Mouse (Mus musculus) retina, embryonic 14.5 days (tissue): ENCODE measurements at regions not wholly inside any gene's neighbourhood (a gene's known extent, or its start where the extent isn't known, plus 50 kb on each side); places are given as distances from the start of the nearest gene placed in this dataset.

Experiments used
- DNase-seq: peaks from one replicate; pipeline ENCODE4 v3.0.0-alpha.2; 2015; ENCODE audit warnings: low spot score

DNA sequence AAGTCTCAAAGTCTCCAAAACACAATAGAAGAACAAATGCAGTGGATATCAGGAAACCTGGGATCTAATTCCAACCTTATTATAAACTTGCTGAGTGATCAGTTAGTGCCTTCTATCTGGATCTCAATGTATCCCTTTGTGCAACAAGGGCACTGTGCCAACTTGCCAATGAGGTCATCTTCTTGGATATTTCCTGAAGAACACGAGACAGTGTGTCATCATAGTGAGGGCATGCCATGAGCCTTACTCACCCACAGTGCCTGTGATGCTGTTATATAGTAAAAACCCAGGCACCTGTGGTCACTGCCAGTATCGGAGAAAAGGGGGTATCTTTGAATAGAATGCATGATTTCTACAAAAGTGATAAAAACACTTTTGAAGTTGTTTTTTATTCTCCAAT, 60.2 kb upstream of the Cd34 start:
- no peak for DNase-seq

DNA sequence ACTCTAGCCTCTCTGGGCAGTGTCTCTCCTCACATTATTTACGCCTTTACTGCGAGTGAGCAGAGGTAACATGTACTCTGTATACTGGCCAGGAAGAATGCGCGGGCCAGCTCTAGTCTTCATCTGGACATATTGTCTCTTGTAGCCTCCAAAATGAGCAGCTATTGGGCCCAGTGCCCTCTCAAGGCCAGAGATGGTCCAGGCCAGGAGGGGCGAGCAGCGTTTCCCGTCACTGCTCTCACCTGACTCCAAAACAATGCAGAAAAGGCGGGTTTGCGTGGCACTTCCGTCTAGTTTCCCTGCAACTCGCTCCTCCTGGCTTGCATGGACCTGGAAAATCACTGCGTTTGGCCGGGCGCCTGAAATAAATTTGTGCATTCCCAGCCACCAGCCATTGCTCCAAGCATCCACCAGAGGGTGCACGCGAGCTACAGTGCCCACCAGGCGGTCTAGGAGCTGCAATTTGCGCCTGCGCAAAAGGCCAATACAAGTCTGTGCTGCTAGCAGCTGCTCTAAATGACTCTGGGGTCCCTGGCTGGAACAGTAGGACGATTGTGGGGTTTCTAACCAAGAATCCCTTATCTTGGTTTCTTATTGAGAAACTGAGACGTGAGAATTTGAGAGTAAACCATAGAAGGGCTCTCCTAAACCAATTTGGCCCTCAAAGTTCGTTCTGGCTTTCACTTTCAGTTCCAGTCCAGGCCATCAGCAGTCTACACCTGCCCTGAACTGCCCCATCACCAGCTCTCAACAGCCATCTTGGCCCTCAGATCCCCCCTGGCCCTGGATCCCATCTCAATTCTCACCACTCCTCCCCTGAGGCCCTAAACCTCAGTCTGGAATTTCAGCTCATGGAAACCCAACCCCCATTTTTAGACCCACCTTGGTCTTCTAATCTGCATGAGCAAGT, 59.0 kb upstream of the Cd34 start:
- DNase-seq = peak; percentile 95

DNA sequence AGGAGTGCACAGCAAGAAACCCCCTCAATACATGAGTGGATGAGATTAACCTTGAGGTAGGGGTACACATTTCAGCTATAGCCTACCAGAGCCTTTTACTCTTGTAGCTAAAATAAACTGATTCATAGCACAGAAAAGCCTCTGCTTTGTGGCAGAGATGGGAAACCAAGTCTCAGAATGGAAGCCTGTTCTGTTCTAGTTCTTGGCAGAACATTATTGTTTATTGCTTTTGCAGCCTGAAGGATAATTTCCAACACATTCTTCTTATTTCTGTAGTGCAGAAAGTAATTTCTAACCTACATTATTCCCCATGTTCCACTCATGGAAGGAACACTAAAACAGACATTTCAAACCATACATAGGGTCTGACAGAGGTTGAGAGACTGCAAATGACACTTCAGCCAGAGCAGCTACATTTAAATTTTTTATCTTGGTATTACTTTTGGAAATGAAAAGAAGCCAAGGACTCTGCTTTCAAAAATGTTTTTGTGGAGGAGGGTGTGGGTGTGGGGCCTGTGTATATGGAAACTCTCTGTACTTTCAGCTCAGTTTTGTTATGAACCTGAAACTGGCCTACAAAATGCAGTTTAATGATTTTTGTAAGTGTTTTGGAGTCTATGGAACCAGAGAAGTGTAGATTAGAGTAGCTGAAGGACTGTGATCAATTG, 56.9 kb upstream of the Cd34 start:
- no peak for DNase-seq

DNA sequence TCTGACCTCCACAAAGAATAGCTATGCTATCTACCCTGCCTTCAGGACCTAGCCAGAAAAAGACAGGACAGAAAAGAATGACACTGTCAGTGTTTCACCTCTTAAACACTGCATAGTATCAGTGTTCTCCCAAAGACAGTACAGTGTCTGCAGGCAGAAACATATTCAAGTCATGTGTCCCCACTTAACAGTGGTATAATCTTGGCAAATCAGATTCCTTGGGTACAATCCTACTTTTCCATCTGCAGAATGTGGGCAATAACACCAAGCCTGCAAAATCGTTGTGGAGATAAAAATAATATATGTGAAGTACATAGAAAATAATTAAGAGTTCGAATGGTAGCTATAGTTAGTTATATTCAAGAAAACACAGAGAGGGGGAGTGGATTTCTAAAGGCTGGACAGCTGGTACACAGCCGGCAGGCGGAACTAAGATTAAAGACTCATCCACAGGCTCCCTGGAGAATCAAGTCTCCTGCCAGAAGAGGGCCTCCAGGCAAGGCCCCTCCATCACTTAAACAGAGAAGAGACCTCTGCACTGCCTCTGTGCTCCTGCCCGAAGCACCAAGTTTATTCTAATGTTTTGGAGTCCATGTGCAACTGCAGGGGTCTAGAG, 53.4 kb upstream of the Cd34 start:
- DNase-seq = peak; percentile 8

DNA sequence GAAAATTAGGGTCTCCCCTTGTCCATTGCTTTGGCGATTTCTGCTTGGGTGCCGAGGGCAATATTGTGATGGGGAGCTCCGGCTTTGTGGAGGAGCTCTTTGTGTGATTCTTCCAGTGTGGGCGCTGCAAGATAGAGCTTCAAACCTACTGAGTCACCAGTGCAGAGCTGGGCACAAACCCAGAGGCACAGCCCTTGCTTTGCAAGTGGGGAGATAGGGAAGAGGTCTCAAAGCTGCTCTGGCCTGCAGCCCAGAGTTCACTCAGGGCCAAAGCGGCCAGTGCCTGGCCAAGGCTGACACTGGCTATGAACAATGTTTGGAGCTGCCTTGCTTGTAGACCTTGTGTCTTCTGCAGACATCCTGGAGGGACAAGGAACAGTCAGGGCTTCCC, 52.9 kb upstream of the Cd34 start:
- DNase-seq = no peak
